Mouse (Mus musculus): ENCODE data around the gene Cemip. TPM values are rescaled to one million over a fixed set of nuclear protein-coding genes. Genes with fewer than 3 reads are reported as not detected.
"Not testable (repeated sequence)": the region's sequence is repeated elsewhere in the genome, so short reads cannot be mapped to it uniquely, and the experiment has no call there.

The Cemip gene
- polyA plus RNA-seq, 1 experiment from 2014 or later, result 0.81 TPM

GRCm38 (mm10) chr7:83902296-83903145 lies 183.8 kb downstream of the Cemip start:
- Histone ChIP-seq H3K36me3 (ENCODE audit: control insufficient read depth, insufficient read depth, low read length) (peaks cover 26% of the 10 kb centered on the region), H3K27me3 (replicated peaks; ENCODE audit: control insufficient read depth, insufficient read depth, low read length) (no peaks in the 10 kb centered on the region), H3K4me2 (ENCODE audit: low read length) (no peak overlapping the region), H3K27ac (ENCODE audit: low read depth, low read length) (no peak overlapping the region), H3K4me3 (ENCODE audit: low read length) (no peak overlapping the region), H3K9me3 (ENCODE audit: control insufficient read depth, low read length) (no peaks in the 10 kb centered on the region), H3K4me1 (ENCODE audit: control insufficient read depth, insufficient read depth, low read depth, low read length) (no peaks in the 10 kb centered on the region), H3K9ac (ENCODE audit: low read depth, low read length) (no peak overlapping the region)
- 77% methylated on average over 5 of the region's 5 CpGs for WGBS
- no peak for ATAC-seq

- no peak overlapping the region for H3K27ac ChIP-seq (ENCODE audit: low read depth, low read length)
- H3K27me3 ChIP-seq (replicated peaks; ENCODE audit: control insufficient read depth, insufficient read depth, low read length), result no peaks in the 10 kb centered on the region
- no peak overlapping the region for H3K4me3 ChIP-seq (ENCODE audit: low read length)
- 86% methylated on average over 4 of the region's 4 CpGs for WGBS
- H3K9me3 ChIP-seq (ENCODE audit: control insufficient read depth, low read length), result no peaks in the 10 kb centered on the region
- ATAC-seq, result no peak
- H3K9ac ChIP-seq (ENCODE audit: low read depth, low read length), result no peak overlapping the region
- H3K36me3 ChIP-seq (ENCODE audit: control insufficient read depth, insufficient read depth, low read length), result peaks cover 29% of the 10 kb centered on the region
- no peak overlapping the region for H3K4me2 ChIP-seq (ENCODE audit: low read length)
- H3K4me1 ChIP-seq (ENCODE audit: control insufficient read depth, insufficient read depth, low read depth, low read length), result no peaks in the 10 kb centered on the region
Measured at GRCm38 (mm10) chr7:83901425-83901824, 184.9 kb downstream of the Cemip start.

GRCm38 (mm10) chr7:83900519-83900918 lies 185.8 kb downstream of the Cemip start:
- WGBS, result 73% methylated on average over 3 of the region's 3 CpGs
- Histone ChIP-seq H3K4me3 (ENCODE audit: low read length) (no peak overlapping the region), H3K4me2 (ENCODE audit: low read length) (no peak overlapping the region), H3K27me3 (replicated peaks; ENCODE audit: control insufficient read depth, insufficient read depth, low read length) (no peaks in the 10 kb centered on the region), H3K4me1 (ENCODE audit: control insufficient read depth, insufficient read depth, low read depth, low read length) (no peaks in the 10 kb centered on the region), H3K27ac (ENCODE audit: low read depth, low read length) (no peak overlapping the region), H3K9me3 (ENCODE audit: control insufficient read depth, low read length) (no peaks in the 10 kb centered on the region), H3K36me3 (ENCODE audit: control insufficient read depth, insufficient read depth, low read length) (peaks cover 29% of the 10 kb centered on the region), H3K9ac (ENCODE audit: low read depth, low read length) (no peak overlapping the region)
- no peak for ATAC-seq

GRCm38 (mm10) chr7:83898267-83898666 lies 188.0 kb downstream of the Cemip start:
- Histone ChIP-seq H3K27me3 (replicated peaks; ENCODE audit: control insufficient read depth, insufficient read depth, low read length) (no peaks in the 10 kb centered on the region), H3K9me3 (ENCODE audit: control insufficient read depth, low read length) (no peaks in the 10 kb centered on the region), H3K9ac (ENCODE audit: low read depth, low read length) (no peak overlapping the region), H3K4me3 (ENCODE audit: low read length) (no peak overlapping the region), H3K27ac (ENCODE audit: low read depth, low read length) (no peak overlapping the region), H3K4me2 (ENCODE audit: low read length) (no peak overlapping the region), H3K36me3 (ENCODE audit: control insufficient read depth, insufficient read depth, low read length) (peaks cover 29% of the 10 kb centered on the region), H3K4me1 (ENCODE audit: control insufficient read depth, insufficient read depth, low read depth, low read length) (peaks cover 14% of the 10 kb centered on the region)
- WGBS, result 91% methylated on average over 11 of the region's 11 CpGs
- ATAC-seq, result no peak

- peaks cover 19% of the 10 kb centered on the region for H3K4me1 ChIP-seq (ENCODE audit: control insufficient read depth, insufficient read depth, low read depth, low read length)
- WGBS, result 97% methylated on average over 5 of the region's 5 CpGs
- H3K27me3 ChIP-seq (replicated peaks; ENCODE audit: control insufficient read depth, insufficient read depth, low read length), result no peaks in the 10 kb centered on the region
- H3K36me3 ChIP-seq (ENCODE audit: control insufficient read depth, insufficient read depth, low read length), result peaks cover 29% of the 10 kb centered on the region
- no peak overlapping the region for H3K4me3 ChIP-seq (ENCODE audit: low read length)
- no peak overlapping the region for H3K27ac ChIP-seq (ENCODE audit: low read depth, low read length)
- no peaks in the 10 kb centered on the region for H3K9me3 ChIP-seq (ENCODE audit: control insufficient read depth, low read length)
- ATAC-seq, result no peak
- no peak overlapping the region for H3K4me2 ChIP-seq (ENCODE audit: low read length)
- H3K9ac ChIP-seq (ENCODE audit: low read depth, low read length), result no peak overlapping the region
Measured at GRCm38 (mm10) chr7:83896077-83896740, 190.1 kb downstream of the Cemip start.

GRCm38 (mm10) chr7:83894348-83894747 lies 192.0 kb downstream of the Cemip start:
- WGBS, result 97% methylated on average over 1 of the region's 1 CpGs
- ATAC-seq, result no peak
- H3K9me3 ChIP-seq (ENCODE audit: control insufficient read depth, low read length), result no peaks in the 10 kb centered on the region
- H3K4me3 ChIP-seq (ENCODE audit: low read length), result no peak overlapping the region
- no peak overlapping the region for H3K9ac ChIP-seq (ENCODE audit: low read depth, low read length)
- H3K4me2 ChIP-seq (ENCODE audit: low read length), result no peak overlapping the region
- no peak overlapping the region for H3K27ac ChIP-seq (ENCODE audit: low read depth, low read length)
- peaks cover 19% of the 10 kb centered on the region for H3K4me1 ChIP-seq (ENCODE audit: control insufficient read depth, insufficient read depth, low read depth, low read length)
- H3K36me3 ChIP-seq (ENCODE audit: control insufficient read depth, insufficient read depth, low read length), result peaks cover 21% of the 10 kb centered on the region
- no peaks in the 10 kb centered on the region for H3K27me3 ChIP-seq (replicated peaks; ENCODE audit: control insufficient read depth, insufficient read depth, low read length)

GRCm38 (mm10) chr7:83892333-83892669 lies 194.0 kb downstream of the Cemip start:
- WGBS, result 2% methylated on average over 20 of the region's 21 CpGs
- Histone ChIP-seq H3K4me2 (ENCODE audit: low read length) (peak overlapping the region; percentile 87), H3K4me1 (ENCODE audit: control insufficient read depth, insufficient read depth, low read depth, low read length) (peaks cover 19% of the 10 kb centered on the region), H3K36me3 (ENCODE audit: control insufficient read depth, insufficient read depth, low read length) (peaks cover under 1% of the 10 kb centered on the region; the same call in 1 of the 2 replicates), H3K9me3 (ENCODE audit: control insufficient read depth, low read length) (no peaks in the 10 kb centered on the region), H3K27me3 (replicated peaks; ENCODE audit: control insufficient read depth, insufficient read depth, low read length) (no peaks in the 10 kb centered on the region), H3K27ac (ENCODE audit: low read depth, low read length) (peak overlapping the region; percentile 88), H3K4me3 (ENCODE audit: low read length) (peak overlapping the region; percentile 79), H3K9ac (ENCODE audit: low read depth, low read length) (peak overlapping the region; percentile 86)
- peak; percentile 70 for ATAC-seq

- H3K27ac ChIP-seq (ENCODE audit: low read depth, low read length), result peak overlapping the region; percentile 88
- no peaks in the 10 kb centered on the region for H3K36me3 ChIP-seq (ENCODE audit: control insufficient read depth, insufficient read depth, low read length)
- no peaks in the 10 kb centered on the region for H3K27me3 ChIP-seq (replicated peaks; ENCODE audit: control insufficient read depth, insufficient read depth, low read length)
- ATAC-seq, result peak; percentile 98
- H3K4me1 ChIP-seq (ENCODE audit: control insufficient read depth, insufficient read depth, low read depth, low read length), result peaks cover 19% of the 10 kb centered on the region
- no peaks in the 10 kb centered on the region for H3K9me3 ChIP-seq (ENCODE audit: control insufficient read depth, low read length)
- H3K4me2 ChIP-seq (ENCODE audit: low read length), result peak overlapping the region; percentile 87
- H3K4me3 ChIP-seq (ENCODE audit: low read length), result peak overlapping the region; percentile 79
- peak overlapping the region; percentile 86 for H3K9ac ChIP-seq (ENCODE audit: low read depth, low read length)
- 2% methylated on average over 37 of the region's 44 CpGs for WGBS
Measured at GRCm38 (mm10) chr7:83891433-83892332, 194.6 kb downstream of the Cemip start.

GRCm38 (mm10) chr7:83889946-83890345 lies 196.4 kb downstream of the Cemip start:
- H3K4me3 ChIP-seq (ENCODE audit: low read length); H3K27ac ChIP-seq (ENCODE audit: low read depth, low read length); H3K9me3 ChIP-seq (ENCODE audit: control insufficient read depth, low read length); H3K9ac ChIP-seq (ENCODE audit: low read depth, low read length); H3K27me3 ChIP-seq (replicated peaks; ENCODE audit: control insufficient read depth, insufficient read depth, low read length); ATAC-seq; H3K36me3 ChIP-seq (ENCODE audit: control insufficient read depth, insufficient read depth, low read length); H3K4me2 ChIP-seq (ENCODE audit: low read length): not testable (repeated sequence)
- H3K4me1 ChIP-seq (ENCODE audit: control insufficient read depth, insufficient read depth, low read depth, low read length), result peaks cover 18% of the 10 kb centered on the region
- 91% methylated on average over 5 of the region's 5 CpGs for WGBS
